Mouse (Mus musculus) lung, postnatal 0 days (tissue): ENCODE measurements at regions not wholly inside any gene's neighbourhood (a gene's known extent, or its start where the extent isn't known, plus 50 kb on each side); places are given as distances from the start of the nearest gene placed in this dataset.

Experiments
- CTCF ChIP-seq: IDR thresholded peaks from 2 replicates; pipeline ENCODE4 v1.5.1; 2016; ENCODE audit warnings: antibody characterized with exemption, mild to moderate bottlenecking
- EP300 ChIP-seq: IDR thresholded peaks from 2 replicates; pipeline ENCODE4 v1.6.1; 2016; ENCODE audit warnings: antibody characterized with exemption, mild to moderate bottlenecking, control low read depth

GRCm38 (mm10) chrX:12825262-12825661 lies 63.4 kb upstream of the Med14 start:
- TF ChIP-seq CTCF (no peak), EP300 (no peak)
